Mouse (Mus musculus): ENCODE data around the gene Olfr954. TPM values are rescaled to one million over a fixed set of nuclear protein-coding genes. Genes with fewer than 3 reads are reported as not detected.

Olfr954 gene
- total RNA-seq (2021), result not detected
- long read RNA-seq, experiment 1, result 0 reads
- long read RNA-seq, experiment 2, result 0 reads

DNA sequence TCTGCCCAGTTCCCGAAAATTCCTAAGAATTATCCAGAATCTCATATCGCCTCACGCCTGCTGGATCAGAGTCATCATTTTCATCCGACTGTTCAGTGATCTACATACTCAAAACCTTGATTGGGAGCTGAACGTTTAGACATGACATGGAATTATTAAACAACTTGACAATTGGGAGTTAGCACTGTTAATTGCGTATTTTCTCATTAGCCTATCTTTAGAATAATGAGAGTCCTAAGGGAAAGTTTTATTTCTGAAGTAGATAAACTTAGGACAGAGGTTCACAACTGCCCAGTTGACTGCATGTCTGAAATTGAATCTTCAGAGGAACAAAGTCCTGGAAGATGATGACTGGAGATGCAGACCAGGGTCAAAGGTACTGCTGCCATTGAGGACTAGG is at the start of gene Olfr954:
TSS of gene Olfr954 (plus strand) at position 301 of the 400 bp plus-strand sequence.
- no peak for DNase-seq

DNA sequence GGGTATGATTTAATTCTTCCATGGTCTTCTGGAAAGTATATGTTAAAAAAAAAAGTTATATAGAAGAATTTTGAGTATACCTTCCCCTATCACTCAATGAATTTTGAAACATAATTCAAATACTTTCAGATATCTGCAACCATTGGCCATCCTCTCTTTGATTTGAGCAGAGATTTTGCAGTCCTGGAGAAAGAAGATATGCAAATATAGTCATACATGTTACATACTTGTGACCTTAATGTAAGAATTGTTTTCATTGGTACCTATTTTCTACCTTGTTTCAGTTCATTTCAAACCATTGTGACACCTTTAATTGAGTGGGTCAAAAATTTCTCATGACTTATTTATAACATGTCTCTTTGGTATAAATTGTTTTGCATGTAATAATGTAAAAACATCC is 29.5 kb upstream of the Olfr954 start, which contains the start of gene Olfr952:
TSS of gene Olfr952 (minus strand) at position 101 of the 400 bp plus-strand sequence.
- no peak for DNase-seq

DNA sequence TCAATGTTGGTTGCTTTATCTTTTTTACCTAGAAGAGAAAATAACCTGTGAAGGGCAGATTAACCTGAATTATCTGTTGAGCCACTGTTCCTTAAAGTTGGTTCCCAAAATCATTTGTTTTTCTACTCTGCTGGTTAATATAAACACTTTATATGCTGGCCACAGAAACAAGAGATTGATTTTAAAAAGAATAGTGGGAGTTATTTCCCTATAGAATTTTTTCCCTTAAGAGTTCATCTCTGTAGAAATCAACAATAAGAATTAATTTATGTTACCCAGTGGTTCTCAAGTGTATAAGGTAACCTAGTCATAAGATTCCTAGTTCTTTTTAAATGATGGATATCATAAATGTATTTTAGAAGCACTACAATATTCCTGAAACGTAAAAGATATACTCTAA is 15.3 kb downstream of the Olfr954 start, which contains the start of gene Olfr955:
TSS of gene Olfr955 (minus strand) at position 101 of the 400 bp plus-strand sequence.
- no peak for DNase-seq

DNA sequence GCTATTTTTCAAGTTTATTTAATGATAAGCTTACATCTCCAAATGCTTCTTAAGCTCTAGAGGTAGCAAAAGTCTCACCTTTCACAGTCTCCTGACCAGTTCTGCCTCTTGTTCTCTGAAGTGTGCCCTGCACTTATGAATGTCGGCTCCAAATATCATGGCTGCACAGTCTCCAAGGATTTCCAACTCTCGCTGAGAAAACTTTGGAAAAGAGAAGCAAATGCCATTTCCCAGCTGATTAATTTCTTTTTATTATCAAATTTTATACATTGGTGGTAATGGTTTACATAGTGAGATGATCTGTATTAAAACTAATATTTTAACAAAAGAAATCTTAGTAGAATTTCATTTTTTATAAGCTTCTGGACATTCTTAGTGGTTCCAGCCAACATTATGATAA is 37.4 kb downstream of the Olfr954 start, which contains the start of gene Olfr44:
TSS of gene Olfr44 (minus strand) at position 101 of the 400 bp plus-strand sequence.
- DNase-seq, result no peak

DNA sequence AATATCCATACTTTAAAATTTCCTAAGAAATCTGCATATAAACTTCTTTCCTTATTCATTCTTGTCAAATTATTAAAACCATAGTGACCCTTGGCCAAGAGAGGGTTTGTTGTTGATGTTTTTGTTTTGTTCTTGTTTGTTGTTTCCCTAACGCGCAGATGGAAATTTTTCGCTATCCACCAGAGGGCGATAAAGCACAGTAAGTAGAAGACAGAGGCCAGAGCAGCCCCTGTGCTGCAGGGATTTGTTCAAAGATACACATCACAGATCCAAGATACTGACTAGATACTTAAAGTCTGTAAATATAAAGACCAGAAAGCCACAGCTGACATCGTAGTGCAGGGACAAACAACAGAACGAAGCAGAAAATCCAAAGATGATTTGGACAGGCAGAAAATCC is 52.5 kb downstream of the Olfr954 start:
- peak; percentile 2 to 55 for DNase-seq

DNA sequence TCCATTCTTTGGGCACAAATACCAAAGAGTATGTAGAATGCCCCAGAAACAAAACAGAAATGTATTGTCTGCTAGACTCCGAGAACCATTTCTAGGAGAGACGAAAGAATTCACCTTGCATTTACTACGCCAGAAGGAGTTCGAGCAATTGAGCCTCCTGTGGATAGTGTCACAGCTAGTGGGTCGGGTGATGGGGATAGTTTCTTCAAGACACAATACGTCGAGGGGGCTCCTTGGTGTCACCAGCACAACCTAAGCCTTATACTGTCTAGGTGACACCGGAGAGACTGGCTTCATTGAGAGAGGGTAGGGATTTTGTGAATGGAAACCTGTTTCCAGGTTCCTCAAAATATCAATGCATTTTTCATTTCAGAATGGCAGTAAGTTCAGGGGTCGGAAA is 52.9 kb downstream of the Olfr954 start:
- no peak for DNase-seq

Other genes starting within 250 kb of the Olfr954 start
- gene Olfr1537, start 206.7 kb upstream of the Olfr954 start, total RNA-seq (2021), result not detected
- not detected for gene Olfr945, start 179.9 kb upstream of the Olfr954 start, total RNA-seq (2021)
- not detected for gene Olfr948, start 130.7 kb upstream of the Olfr954 start, total RNA-seq (2021)
- gene Olfr951, start 69.3 kb upstream of the Olfr954 start, total RNA-seq (2021), result not detected
- gene Olfr952, start 29.6 kb upstream of the Olfr954 start, total RNA-seq (2021), result not detected
- not detected for gene Olfr955, start 15.2 kb downstream of the Olfr954 start, total RNA-seq (2021)
- gene Olfr44, start 37.3 kb downstream of the Olfr954 start, total RNA-seq (2021), result not detected
- gene Olfr957, start 59.1 kb downstream of the Olfr954 start, total RNA-seq (2021), result not detected
- gene Olfr958, start 97.4 kb downstream of the Olfr954 start, total RNA-seq (2021), result not detected
- not detected for gene Olfr959, start 118.9 kb downstream of the Olfr954 start, total RNA-seq (2021)
- gene AW551984, start 147.7 kb downstream of the Olfr954 start, total RNA-seq (2021), result under 1 TPM; 0.13 to 0.22 TPM
- gene Olfr148, start 154.0 kb downstream of the Olfr954 start, total RNA-seq (2021), result not detected
- gene Olfr960, start 164.7 kb downstream of the Olfr954 start, total RNA-seq (2021), result not detected
- not detected for gene Olfr961, start 188.4 kb downstream of the Olfr954 start, total RNA-seq (2021)
- not detected for gene Olfr963, start 210.5 kb downstream of the Olfr954 start, total RNA-seq (2021)

Measured in heart, adult 18-20 months (tissue).